Mouse (Mus musculus): ENCODE measurements around the gene Gpr157.
"Not testable (repeated sequence)": the region's sequence is repeated elsewhere in the genome, so short reads cannot be mapped to it uniquely, and the experiment has no call there.

Gpr157 gene

GRCm38 (mm10) chr4:150087161-150087889, at the start of gene Gpr157:
Gene Gpr157 (plus strand): TSS chr4:150087365.
- no peaks in the 10 kb centered on the region for H3K36me3 ChIP-seq (ENCODE audit: control insufficient read depth, insufficient read depth, low read length, poor library complexity, severe bottlenecking)
- DNase-seq (ENCODE audit: low read depth, low spot score), result peak; percentile 95
- H3K27me3 ChIP-seq (ENCODE audit: control insufficient read depth, insufficient read depth, low read length, poor library complexity, severe bottlenecking), result no peaks in the 10 kb centered on the region

- DNase-seq (ENCODE audit: low read depth, low spot score), result no peak
- no peaks in the 10 kb centered on the region for H3K36me3 ChIP-seq (ENCODE audit: control insufficient read depth, insufficient read depth, low read length, poor library complexity, severe bottlenecking)
- H3K27me3 ChIP-seq (ENCODE audit: control insufficient read depth, insufficient read depth, low read length, poor library complexity, severe bottlenecking), result no peaks in the 10 kb centered on the region
Measured at GRCm38 (mm10) chr4:150038533-150038932, 48.6 kb upstream of the Gpr157 start.

- Histone ChIP-seq H3K36me3 (ENCODE audit: control insufficient read depth, insufficient read depth, low read length, poor library complexity, severe bottlenecking) (no peaks in the 10 kb centered on the region), H3K27me3 (ENCODE audit: control insufficient read depth, insufficient read depth, low read length, poor library complexity, severe bottlenecking) (no peaks in the 10 kb centered on the region)
- DNase-seq (ENCODE audit: low read depth, low spot score), result no peak
Measured at GRCm38 (mm10) chr4:150040003-150040581, 47.1 kb upstream of the Gpr157 start.

- not testable (repeated sequence) for H3K27me3 ChIP-seq (ENCODE audit: control insufficient read depth, insufficient read depth, low read length, poor library complexity, severe bottlenecking); DNase-seq (ENCODE audit: low read depth, low spot score); H3K36me3 ChIP-seq (ENCODE audit: control insufficient read depth, insufficient read depth, low read length, poor library complexity, severe bottlenecking)
Measured at GRCm38 (mm10) chr4:150040856-150041255, 46.3 kb upstream of the Gpr157 start.

GRCm38 (mm10) chr4:150041346-150042110, 45.6 kb upstream of the Gpr157 start:
- no peaks in the 10 kb centered on the region for H3K27me3 ChIP-seq (ENCODE audit: control insufficient read depth, insufficient read depth, low read length, poor library complexity, severe bottlenecking)
- H3K36me3 ChIP-seq (ENCODE audit: control insufficient read depth, insufficient read depth, low read length, poor library complexity, severe bottlenecking), result no peaks in the 10 kb centered on the region
- no peak for DNase-seq (ENCODE audit: low read depth, low spot score)

- DNase-seq (ENCODE audit: low read depth, low spot score), result no peak
- no peaks in the 10 kb centered on the region for H3K27me3 ChIP-seq (ENCODE audit: control insufficient read depth, insufficient read depth, low read length, poor library complexity, severe bottlenecking)
- no peaks in the 10 kb centered on the region for H3K36me3 ChIP-seq (ENCODE audit: control insufficient read depth, insufficient read depth, low read length, poor library complexity, severe bottlenecking)
Measured at GRCm38 (mm10) chr4:150043591-150043990, 43.6 kb upstream of the Gpr157 start.

- DNase-seq (ENCODE audit: low read depth, low spot score), result peak; percentile 21
- Histone ChIP-seq H3K36me3 (ENCODE audit: control insufficient read depth, insufficient read depth, low read length, poor library complexity, severe bottlenecking) (no peaks in the 10 kb centered on the region), H3K27me3 (ENCODE audit: control insufficient read depth, insufficient read depth, low read length, poor library complexity, severe bottlenecking) (no peaks in the 10 kb centered on the region)
Measured at GRCm38 (mm10) chr4:150048038-150048437, 39.1 kb upstream of the Gpr157 start.

- DNase-seq (ENCODE audit: low read depth, low spot score), result peak; percentile 23
- no peaks in the 10 kb centered on the region for H3K27me3 ChIP-seq (ENCODE audit: control insufficient read depth, insufficient read depth, low read length, poor library complexity, severe bottlenecking)
- H3K36me3 ChIP-seq (ENCODE audit: control insufficient read depth, insufficient read depth, low read length, poor library complexity, severe bottlenecking), result no peaks in the 10 kb centered on the region
Measured at GRCm38 (mm10) chr4:150048478-150049156, 38.5 kb upstream of the Gpr157 start.

GRCm38 (mm10) chr4:150049157-150049513, 38.0 kb upstream of the Gpr157 start:
- DNase-seq (ENCODE audit: low read depth, low spot score), result no peak
- no peaks in the 10 kb centered on the region for H3K36me3 ChIP-seq (ENCODE audit: control insufficient read depth, insufficient read depth, low read length, poor library complexity, severe bottlenecking)
- no peaks in the 10 kb centered on the region for H3K27me3 ChIP-seq (ENCODE audit: control insufficient read depth, insufficient read depth, low read length, poor library complexity, severe bottlenecking)

GRCm38 (mm10) chr4:150049564-150050226, 37.5 kb upstream of the Gpr157 start:
- H3K27me3 ChIP-seq (ENCODE audit: control insufficient read depth, insufficient read depth, low read length, poor library complexity, severe bottlenecking), result no peaks in the 10 kb centered on the region
- no peaks in the 10 kb centered on the region for H3K36me3 ChIP-seq (ENCODE audit: control insufficient read depth, insufficient read depth, low read length, poor library complexity, severe bottlenecking)
- peak; percentile 27 for DNase-seq (ENCODE audit: low read depth, low spot score)

- no peak for DNase-seq (ENCODE audit: low read depth, low spot score)
- Histone ChIP-seq H3K27me3 (ENCODE audit: control insufficient read depth, insufficient read depth, low read length, poor library complexity, severe bottlenecking) (no peaks in the 10 kb centered on the region), H3K36me3 (ENCODE audit: control insufficient read depth, insufficient read depth, low read length, poor library complexity, severe bottlenecking) (no peaks in the 10 kb centered on the region)
Measured at GRCm38 (mm10) chr4:150051514-150051913, 35.7 kb upstream of the Gpr157 start.

- H3K27me3 ChIP-seq (ENCODE audit: control insufficient read depth, insufficient read depth, low read length, poor library complexity, severe bottlenecking), result no peaks in the 10 kb centered on the region
- no peak for DNase-seq (ENCODE audit: low read depth, low spot score)
- no peaks in the 10 kb centered on the region for H3K36me3 ChIP-seq (ENCODE audit: control insufficient read depth, insufficient read depth, low read length, poor library complexity, severe bottlenecking)
Measured at GRCm38 (mm10) chr4:150052380-150052779, 34.8 kb upstream of the Gpr157 start.

GRCm38 (mm10) chr4:150056171-150056570, 31.0 kb upstream of the Gpr157 start:
- Histone ChIP-seq H3K27me3 (ENCODE audit: control insufficient read depth, insufficient read depth, low read length, poor library complexity, severe bottlenecking) (no peaks in the 10 kb centered on the region), H3K36me3 (ENCODE audit: control insufficient read depth, insufficient read depth, low read length, poor library complexity, severe bottlenecking) (no peaks in the 10 kb centered on the region)
- DNase-seq (ENCODE audit: low read depth, low spot score), result no peak

- no peak for DNase-seq (ENCODE audit: low read depth, low spot score)
- Histone ChIP-seq H3K36me3 (ENCODE audit: control insufficient read depth, insufficient read depth, low read length, poor library complexity, severe bottlenecking) (no peaks in the 10 kb centered on the region), H3K27me3 (ENCODE audit: control insufficient read depth, insufficient read depth, low read length, poor library complexity, severe bottlenecking) (no peaks in the 10 kb centered on the region)
Measured at GRCm38 (mm10) chr4:150057722-150058121, 29.4 kb upstream of the Gpr157 start.

Measured in splenic B cell, adult 2 months (primary cell).